Mouse (Mus musculus): ENCODE results near the gene Cyb5r4. TPM values are rescaled to one million over a fixed set of nuclear protein-coding genes. Genes with fewer than 3 reads are reported as not detected.

The Cyb5r4 gene
- 31.0 and 45.9 TPM in 2 replicates for polyA plus RNA-seq (2021; fragmentation: Nextera tagmentation)
- long read RNA-seq, experiment 1, transcript Cyb5r4-201 (16 exons, 2,644 nt) = major isoform, 184 of 312 reads
- long read RNA-seq, experiment 1, partial matches to known transcripts = 52 of 312 reads
- long read RNA-seq, experiment 1, other reads (novel, unspliced or antisense) = 76 of 312 reads
- long read RNA-seq, experiment 2, transcript Cyb5r4-201 (16 exons, 2,644 nt) = major isoform, 20 of 47 reads
- long read RNA-seq, experiment 2, partial matches to known transcripts = 13 of 47 reads
- long read RNA-seq, experiment 2, other reads (novel, unspliced or antisense) = 14 of 47 reads

DNA sequence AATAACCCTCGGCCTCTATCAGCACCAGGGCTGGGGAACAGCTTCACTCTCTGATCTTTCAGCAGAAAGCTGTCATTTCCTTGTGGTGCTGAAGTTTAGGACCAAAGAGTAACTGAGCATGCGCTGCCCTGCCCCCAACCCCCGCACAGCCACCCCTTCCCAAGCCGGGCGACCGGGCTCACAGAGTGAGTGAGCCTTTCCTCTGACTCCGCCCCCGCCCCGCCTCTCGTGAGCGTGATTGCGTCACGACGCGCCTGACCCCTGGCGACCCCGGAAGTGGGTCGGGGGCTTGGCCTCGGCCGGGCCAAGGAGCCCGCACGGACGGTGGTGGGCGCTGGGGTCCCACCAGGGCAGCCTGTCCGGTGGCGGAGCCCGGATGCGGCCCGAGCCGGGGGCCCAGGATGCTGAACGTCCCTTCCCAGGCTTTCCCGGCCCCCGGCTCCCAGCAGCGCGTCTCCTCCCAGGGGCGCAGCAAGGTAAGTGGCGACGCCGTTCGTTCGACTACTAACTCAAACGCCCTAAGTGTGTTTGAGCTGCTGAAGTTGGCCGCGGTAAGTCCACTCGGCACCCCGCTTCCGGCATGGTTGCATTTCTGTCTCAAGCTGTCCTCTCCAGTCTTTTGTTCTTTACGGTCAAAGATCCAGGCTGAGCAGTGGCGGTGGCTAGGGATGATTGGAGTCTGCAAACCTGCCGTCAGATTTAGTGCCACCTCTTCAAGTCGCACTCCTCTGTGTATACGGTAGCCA, at the start of gene Cyb5r4:
TSS of gene Cyb5r4 (plus strand) at position 237 of the 746 bp plus-strand sequence.

DNA sequence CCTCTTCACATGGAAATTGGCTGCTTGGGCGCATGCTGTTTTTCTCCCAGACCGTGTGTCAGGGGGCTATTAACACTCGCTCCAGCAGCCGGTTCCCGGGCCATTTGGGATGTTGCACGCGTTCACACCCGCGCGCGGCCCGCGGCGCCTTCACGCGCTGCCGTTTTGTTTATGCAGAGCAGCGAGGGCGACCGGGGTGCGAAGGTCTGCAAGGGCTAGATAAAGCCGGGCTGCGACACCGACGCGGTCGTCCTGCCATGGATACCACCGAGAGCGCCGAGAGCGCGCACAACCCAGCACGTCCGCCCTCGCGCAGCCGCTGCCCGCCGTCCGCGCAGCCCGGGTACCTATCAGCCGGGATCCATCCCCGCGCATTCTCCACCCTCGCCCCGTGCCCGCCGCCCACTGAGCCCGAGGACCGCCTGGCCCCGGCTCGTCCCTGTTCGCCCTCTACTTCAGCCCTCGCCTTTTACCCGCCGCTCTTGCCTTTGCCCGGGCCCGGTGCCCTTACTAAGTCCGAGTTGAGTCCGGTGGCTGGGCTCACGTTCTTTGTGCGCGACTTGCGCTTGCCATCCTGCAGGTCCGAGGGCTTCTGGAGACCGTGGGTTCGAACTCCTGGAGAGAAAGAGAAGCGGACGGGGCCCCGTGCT, 6.4 kb upstream of the Cyb5r4 start, which contains the start of gene Ripply2:
TSS of gene Ripply2 (plus strand) at position 250 of the 650 bp plus-strand sequence.

Other genes with a start within 250 kb of the Cyb5r4 start
- 61.5 and 145 TPM in 2 replicates for gene Snap91, start 141.4 kb upstream of the Cyb5r4 start, polyA plus RNA-seq (2021; fragmentation: Nextera tagmentation)
- 19.7 and 20.6 TPM in 2 replicates for gene Ripply2, start 6.5 kb upstream of the Cyb5r4 start, polyA plus RNA-seq (2021; fragmentation: Nextera tagmentation)
- gene Mrap2, start 122.3 kb downstream of the Cyb5r4 start, polyA plus RNA-seq (2021; fragmentation: Nextera tagmentation) = 2.3 and 4.2 TPM in 2 replicates
- gene Cep162, start 233.5 kb downstream of the Cyb5r4 start, polyA plus RNA-seq (2021; fragmentation: Nextera tagmentation) = 1.2 TPM in 2 replicates

Measured in left cerebral cortex, adult 6 months (tissue).